Mouse (Mus musculus) neural tube, embryonic 12.5 days (tissue): ENCODE measurements around the gene Map2k5. TPM values are rescaled to one million over a fixed set of nuclear protein-coding genes. Genes with fewer than 3 reads are reported as not detected.

Source experiments
- ATAC-seq: fragments of 200-750 bp; cut with Nextera tagmentation; 2 replicates; pipeline ENCODE4 v1.8.0; 2017; ENCODE audit warnings: low read depth, mild to moderate bottlenecking, moderate TSS enrichment, moderate library complexity; ENCODE audit not compliant: low FRiP score
- H3K27ac ChIP-seq: fragments of 300-500 bp; sonication (generic); 2 replicates; pipeline ENCODE4 v1.5.1; 2016
- H3K27me3 ChIP-seq: fragments of 300-500 bp; sonication (generic); replicated peaks from 2 replicates; pipeline ENCODE4 v1.6.1; 2016; ENCODE audit warnings: mild to moderate bottlenecking
- H3K36me3 ChIP-seq: fragments of 300-500 bp; sonication (generic); 2 replicates; pipeline ENCODE4 v1.6.1; 2016; ENCODE audit warnings: mild to moderate bottlenecking
- H3K4me1 ChIP-seq: fragments of 300-500 bp; sonication (generic); 2 replicates; pipeline ENCODE4 v1.6.1; 2016
- H3K4me2 ChIP-seq: fragments of 300-500 bp; sonication (generic); replicated peaks from 2 replicates; pipeline ENCODE4 v1.6.1; 2016; ENCODE audit warnings: mild to moderate bottlenecking
- H3K4me3 ChIP-seq: fragments of 300-500 bp; sonication (generic); 2 replicates; pipeline ENCODE4 v1.5.1; 2016
- H3K9ac ChIP-seq: fragments of 300-500 bp; sonication (generic); 2 replicates; pipeline ENCODE4 v1.6.1; 2016; ENCODE audit warnings: mild to moderate bottlenecking
- H3K9me3 ChIP-seq: fragments of 300-500 bp; sonication (generic); 2 replicates; pipeline ENCODE4 v1.6.1; 2016; ENCODE audit warnings: mild to moderate bottlenecking
- WGBS: fragments of 180-500 bp; shearing (Covaris S2); methylation state at CpG from one replicate; pipeline ENCODE4 v1.1.7; 2016; 5-methylcytosine and 5-hydroxymethylcytosine counted together
- polyA plus RNA-seq: library from polyadenylated mRNA; unstranded; fragments of >200 nt; fragmentation: Nextera tagmentation; extraction: Ambion mirVana; gene quantifications from 2 replicates; pipeline ENCODE4 v1.2.1, GENCODE M21; 2016

Map2k5 gene
- polyA plus RNA-seq, 1 experiment from 2014 or later, result 45.9 TPM

DNA sequence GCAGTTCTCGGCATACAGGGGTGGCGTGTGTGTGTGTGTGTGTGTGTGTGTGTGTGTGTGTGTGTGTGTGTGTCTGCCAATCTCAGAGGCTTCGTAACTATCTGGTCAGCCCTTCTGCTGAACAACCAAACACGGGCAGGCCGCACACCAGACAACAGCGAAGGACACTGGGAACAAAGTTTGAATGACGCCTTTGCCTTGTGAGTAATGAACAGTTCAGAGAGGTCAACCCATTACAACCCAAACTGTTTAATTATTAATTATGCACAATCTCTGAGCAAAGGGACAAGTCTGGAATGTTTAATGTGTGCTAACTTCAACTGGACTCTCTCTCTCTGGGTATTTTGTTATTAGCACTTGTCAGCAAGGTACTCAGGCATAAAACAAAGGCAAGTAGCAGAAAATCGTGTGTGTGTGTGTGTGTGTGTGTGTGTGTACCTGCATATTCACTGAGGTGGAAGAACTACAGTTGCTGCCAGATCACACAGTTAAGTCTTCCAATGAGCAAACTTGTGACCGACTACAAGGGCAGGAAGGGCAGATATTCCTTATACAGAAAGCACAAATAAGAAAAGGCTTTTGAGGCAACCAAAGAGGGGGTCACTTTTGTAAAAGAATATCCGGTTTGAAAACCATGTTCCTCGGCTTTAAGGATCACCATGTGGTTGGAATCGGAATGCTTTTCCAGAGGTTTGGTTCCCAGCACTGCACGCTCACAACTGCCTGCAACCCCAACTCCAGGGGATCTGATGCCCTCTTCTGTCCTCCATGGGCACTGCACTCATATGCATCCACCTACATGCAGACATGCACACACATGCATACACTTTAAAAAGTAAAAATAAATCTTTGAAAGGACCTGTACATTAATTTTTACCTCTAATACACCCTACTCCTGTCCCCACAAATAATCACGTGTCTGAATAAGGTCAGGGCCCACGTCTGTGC lies 176.1 kb downstream of the Map2k5 start:
- H3K36me3 ChIP-seq, result peaks cover 9% of the 10 kb centered on the region; the same call in 1 of the 2 replicates
- WGBS, result 94% methylated on average over 15 of the region's 15 CpGs
- H3K9me3 ChIP-seq, result no peaks in the 10 kb centered on the region
- ATAC-seq, result no peak
- H3K9ac ChIP-seq, result no peak overlapping the region
- no peak overlapping the region for H3K4me3 ChIP-seq
- H3K4me1 ChIP-seq, result peaks cover 26% of the 10 kb centered on the region
- H3K4me2 ChIP-seq, result no peak overlapping the region
- H3K27me3 ChIP-seq, result no peaks in the 10 kb centered on the region
- H3K27ac ChIP-seq, result no peak overlapping the region

DNA sequence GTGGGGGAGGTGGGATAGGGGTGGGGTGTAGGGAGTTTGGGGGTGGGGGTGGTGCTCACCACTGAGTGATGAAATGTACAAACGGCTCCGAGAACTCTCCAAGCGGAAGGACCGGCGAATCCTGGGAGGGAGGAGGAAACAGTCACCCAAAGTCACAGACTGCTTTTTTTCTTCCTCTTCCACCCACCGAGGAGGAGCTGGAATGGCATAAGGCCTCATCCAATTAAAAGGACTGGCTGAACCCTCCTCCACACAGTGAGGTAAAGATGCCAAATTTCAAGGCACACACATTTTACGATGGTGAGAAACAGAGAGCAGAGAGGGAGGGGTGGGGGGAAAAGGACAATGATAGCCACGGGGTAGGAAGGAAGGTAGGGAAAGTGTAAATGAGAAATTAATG lies 180.4 kb downstream of the Map2k5 start:
- Histone ChIP-seq H3K4me1 (peaks cover 36% of the 10 kb centered on the region), H3K4me2 (peak overlapping the region; percentile 31), H3K9me3 (no peaks in the 10 kb centered on the region), H3K9ac (no peak overlapping the region), H3K36me3 (peaks cover 4% of the 10 kb centered on the region; the same call in 1 of the 2 replicates), H3K4me3 (no peak overlapping the region), H3K27ac (no peak overlapping the region), H3K27me3 (no peaks in the 10 kb centered on the region; the same call in 1 of the 2 replicates)
- no peak for ATAC-seq
- WGBS, result 8% methylated on average over 8 of the region's 8 CpGs

DNA sequence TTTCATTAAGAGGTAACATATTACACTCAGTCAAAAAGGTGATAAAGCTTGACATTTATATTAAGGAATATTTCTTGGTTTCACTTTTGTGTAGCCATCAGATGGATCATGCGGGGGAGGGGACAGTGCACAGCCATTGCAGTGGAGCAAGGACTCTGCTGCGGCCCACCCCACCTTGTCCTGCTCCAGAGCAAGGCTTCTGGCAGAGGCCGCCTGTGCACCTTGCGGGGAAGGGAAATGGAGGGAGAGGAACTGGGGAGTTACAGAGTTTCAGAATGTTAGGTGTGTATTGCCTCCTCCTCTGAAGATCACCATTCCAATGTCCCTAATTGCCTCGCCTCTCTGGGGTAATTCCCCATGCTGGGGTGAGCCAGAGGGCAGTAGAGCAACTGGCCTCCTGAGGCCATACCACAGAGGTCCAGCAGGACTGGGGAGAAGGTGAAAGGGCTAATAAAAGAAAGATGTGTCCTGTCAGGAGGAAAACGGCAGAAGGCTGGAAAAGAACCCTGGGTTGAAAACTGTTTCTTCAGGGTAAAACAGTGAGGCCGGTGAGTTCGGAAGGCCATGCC lies 181.5 kb downstream of the Map2k5 start:
- Histone ChIP-seq H3K4me1 (peaks cover 36% of the 10 kb centered on the region), H3K4me2 (0 out of 2 replicates have a peak overlapping the region, but pooled peaks have one; percentile 14), H3K36me3 (no peaks in the 10 kb centered on the region), H3K27me3 (no peaks in the 10 kb centered on the region; the same call in 1 of the 2 replicates), H3K9me3 (no peaks in the 10 kb centered on the region), H3K9ac (no peak overlapping the region), H3K27ac (no peak overlapping the region), H3K4me3 (no peak overlapping the region)
- WGBS, result 30% methylated on average over 8 of the region's 8 CpGs
- ATAC-seq, result no peak

DNA sequence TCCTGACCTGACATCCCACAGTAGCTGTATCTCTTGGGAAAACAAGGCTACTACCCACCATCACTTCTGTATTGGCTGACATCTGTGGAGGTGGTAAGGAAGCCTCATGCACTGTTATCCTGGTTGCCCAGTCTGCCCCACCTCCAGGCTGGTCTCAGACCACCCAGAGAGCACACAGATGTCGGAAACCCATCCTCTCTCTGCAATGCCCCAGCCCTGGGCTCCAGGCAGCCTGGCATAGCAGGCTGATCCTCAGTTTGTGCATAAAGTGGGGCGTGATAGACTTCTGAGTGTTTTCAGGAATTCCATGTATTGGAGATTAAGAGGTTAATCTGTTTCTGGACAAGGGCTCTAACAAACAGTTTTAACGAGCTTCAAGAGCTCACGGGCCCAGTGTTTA lies 182.2 kb downstream of the Map2k5 start:
- Histone ChIP-seq H3K4me2 (no peak overlapping the region), H3K9ac (no peak overlapping the region), H3K36me3 (no peaks in the 10 kb centered on the region), H3K27me3 (no peaks in the 10 kb centered on the region; the same call in 1 of the 2 replicates), H3K4me1 (peaks cover 36% of the 10 kb centered on the region), H3K9me3 (no peaks in the 10 kb centered on the region), H3K4me3 (no peak overlapping the region), H3K27ac (no peak overlapping the region)
- WGBS, result 34% methylated on average over 4 of the region's 4 CpGs
- ATAC-seq, result no peak

DNA sequence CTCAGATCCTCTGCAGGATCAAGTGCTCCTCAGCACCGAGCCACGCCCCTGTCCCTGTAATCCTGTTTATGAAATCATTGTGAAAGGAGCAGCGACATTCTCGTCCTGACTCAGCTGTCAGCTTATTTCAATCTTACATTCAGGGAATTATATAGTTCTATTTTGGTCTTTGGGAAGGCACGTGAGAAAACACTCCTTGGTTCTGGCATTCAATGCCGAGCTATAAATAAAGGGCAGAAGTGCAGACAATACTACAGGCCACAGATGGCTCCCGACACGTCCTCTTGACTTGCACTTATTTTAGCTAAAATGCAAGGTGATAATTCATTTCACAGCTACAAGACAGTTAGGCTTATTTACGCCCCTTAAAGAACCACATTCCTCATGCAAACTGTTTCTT lies 182.9 kb downstream of the Map2k5 start:
- Histone ChIP-seq H3K4me2 (no peak overlapping the region), H3K27me3 (no peaks in the 10 kb centered on the region; the same call in 1 of the 2 replicates), H3K36me3 (no peaks in the 10 kb centered on the region), H3K9me3 (no peaks in the 10 kb centered on the region), H3K4me1 (peaks cover 36% of the 10 kb centered on the region), H3K9ac (no peak overlapping the region), H3K4me3 (no peak overlapping the region), H3K27ac (no peak overlapping the region)
- WGBS, result 50% methylated on average over 9 of the region's 9 CpGs
- ATAC-seq, result no peak

DNA sequence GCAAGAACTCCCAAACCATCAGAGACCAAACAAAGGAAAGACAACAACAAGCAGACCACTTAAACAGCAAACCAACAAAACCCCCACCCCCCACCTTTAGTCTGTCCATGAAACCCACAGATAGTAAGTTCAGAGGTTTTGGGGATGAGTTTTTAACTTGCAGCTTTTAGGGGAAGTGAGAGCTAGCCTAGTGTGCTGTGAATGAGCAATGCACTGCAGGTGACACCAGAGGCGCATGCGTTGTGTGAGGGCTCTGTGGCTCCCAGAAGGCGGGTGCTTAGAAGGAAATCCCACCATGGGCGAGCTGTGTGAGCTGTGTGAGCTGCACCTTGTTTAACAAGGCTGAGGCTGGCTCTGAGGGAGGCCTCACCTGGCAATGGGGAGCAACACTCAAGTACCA lies 184.9 kb downstream of the Map2k5 start:
- H3K36me3 ChIP-seq, result no peaks in the 10 kb centered on the region
- H3K9me3 ChIP-seq, result no peaks in the 10 kb centered on the region
- ATAC-seq, result no peak
- no peaks in the 10 kb centered on the region; the same call in 1 of the 2 replicates for H3K27me3 ChIP-seq
- peaks cover 42% of the 10 kb centered on the region for H3K4me1 ChIP-seq
- no peak overlapping the region for H3K27ac ChIP-seq
- no peak overlapping the region for H3K9ac ChIP-seq
- no peak overlapping the region for H3K4me2 ChIP-seq
- WGBS, result 73% methylated on average over 4 of the region's 4 CpGs
- H3K4me3 ChIP-seq, result no peak overlapping the region

DNA sequence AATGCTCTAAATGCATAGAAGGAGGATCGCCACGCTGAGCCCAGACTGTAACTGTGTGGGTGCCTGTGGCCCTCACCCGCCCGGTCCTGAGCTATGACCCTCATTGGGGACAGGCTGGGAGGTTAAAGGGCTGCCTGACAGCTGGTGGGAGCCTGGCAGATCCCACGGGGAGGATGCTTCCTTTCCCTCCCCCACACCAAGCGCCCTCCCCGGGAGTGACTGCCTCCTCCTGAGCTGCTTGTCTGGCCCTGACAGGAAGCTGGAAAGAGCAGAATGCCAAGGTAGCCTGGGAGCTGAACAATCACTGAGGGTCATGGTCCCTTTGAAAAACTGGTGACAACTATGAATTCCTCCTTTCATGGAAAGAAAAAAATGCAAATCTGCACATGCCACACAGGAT lies 190.4 kb downstream of the Map2k5 start:
- H3K4me2 ChIP-seq, result 0 out of 2 replicates have a peak overlapping the region, but pooled peaks have one; percentile 18
- no peak for ATAC-seq
- H3K4me1 ChIP-seq, result peaks cover 38% of the 10 kb centered on the region
- WGBS, result 18% methylated on average over 7 of the region's 7 CpGs
- no peaks in the 10 kb centered on the region for H3K36me3 ChIP-seq
- no peak overlapping the region for H3K9ac ChIP-seq
- H3K27ac ChIP-seq, result no peak overlapping the region
- H3K27me3 ChIP-seq, result no peaks in the 10 kb centered on the region
- no peaks in the 10 kb centered on the region for H3K9me3 ChIP-seq
- no peak overlapping the region for H3K4me3 ChIP-seq

DNA sequence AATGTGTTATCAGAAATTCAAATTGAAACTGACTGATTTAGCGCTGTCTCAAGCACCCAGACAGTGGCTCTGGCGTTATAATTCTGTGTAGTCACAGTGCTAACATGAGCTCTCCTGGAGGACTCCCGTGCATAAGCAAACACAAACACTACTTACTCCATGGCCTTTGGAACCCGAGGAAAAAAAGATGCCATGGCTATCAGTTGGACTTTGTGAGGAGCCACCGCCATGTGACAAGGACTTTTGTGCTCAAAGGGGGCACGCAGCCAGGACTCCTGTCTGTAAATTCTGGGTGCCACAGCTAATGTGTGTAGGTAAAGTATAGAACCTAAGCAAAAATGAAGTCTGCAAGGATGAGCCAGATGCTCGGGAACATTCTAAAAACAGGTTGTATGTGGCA lies 192.5 kb downstream of the Map2k5 start:
- Histone ChIP-seq H3K4me3 (no peak overlapping the region), H3K9me3 (no peaks in the 10 kb centered on the region), H3K9ac (no peak overlapping the region), H3K4me2 (no peak overlapping the region), H3K27ac (no peak overlapping the region), H3K36me3 (no peaks in the 10 kb centered on the region), H3K4me1 (peaks cover 51% of the 10 kb centered on the region), H3K27me3 (no peaks in the 10 kb centered on the region)
- WGBS, result 73% methylated on average over 7 of the region's 7 CpGs
- no peak for ATAC-seq

DNA sequence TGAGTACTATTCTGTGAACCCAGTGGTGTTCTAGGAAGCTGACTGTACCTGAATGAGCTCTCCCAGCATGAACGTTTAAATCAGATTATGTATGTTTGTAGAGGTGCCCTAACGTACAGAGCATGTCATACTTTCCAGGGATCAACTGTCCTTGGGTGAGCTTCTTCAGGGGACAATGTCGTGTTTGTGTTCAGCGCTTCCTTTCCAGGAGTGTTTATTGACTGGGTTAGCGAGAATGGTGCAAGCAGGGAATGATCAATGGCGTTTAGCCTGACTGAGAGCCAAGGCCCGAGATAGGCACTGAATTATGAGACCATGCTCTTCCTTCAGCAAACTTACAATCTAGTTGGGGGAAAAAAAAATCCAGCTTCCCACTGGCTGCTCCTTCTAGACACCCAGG lies 193.8 kb downstream of the Map2k5 start:
- 61% methylated on average over 7 of the region's 7 CpGs for WGBS
- Histone ChIP-seq H3K4me1 (peaks cover 49% of the 10 kb centered on the region), H3K9me3 (no peaks in the 10 kb centered on the region), H3K9ac (no peak overlapping the region), H3K27ac (no peak overlapping the region), H3K4me2 (no peak overlapping the region), H3K36me3 (no peaks in the 10 kb centered on the region), H3K4me3 (no peak overlapping the region), H3K27me3 (no peaks in the 10 kb centered on the region)
- no peak for ATAC-seq

DNA sequence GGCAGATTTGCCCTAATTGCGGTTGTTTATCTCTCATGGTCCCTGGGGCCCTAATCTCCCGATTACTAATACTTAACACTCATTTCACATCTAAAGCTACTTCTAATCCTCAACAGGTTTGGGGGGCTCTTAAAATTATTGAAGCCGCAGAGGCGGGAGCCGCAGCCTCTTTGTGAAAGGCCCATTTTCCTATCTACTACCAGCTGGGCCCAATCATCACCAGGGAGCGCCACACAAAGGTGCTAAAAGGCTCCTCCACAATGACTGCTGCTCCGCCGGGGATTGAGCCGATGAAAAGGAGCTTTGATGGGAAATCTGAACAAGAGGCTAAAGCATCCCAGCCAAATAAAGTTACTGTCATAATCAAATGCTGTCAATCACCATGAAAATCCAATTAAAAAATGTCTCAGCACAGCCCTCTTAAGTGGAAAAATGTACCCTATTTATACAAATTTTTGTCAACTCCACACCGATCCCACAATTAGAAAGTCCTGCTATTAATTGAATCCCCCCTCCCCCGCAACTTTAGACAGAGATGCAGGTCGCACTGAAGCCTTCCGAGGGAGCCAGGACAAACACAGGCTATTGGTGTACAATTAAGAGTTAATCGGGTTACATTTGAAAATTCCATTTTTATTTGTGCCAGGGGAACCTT lies 195.3 kb downstream of the Map2k5 start:
- H3K4me3 ChIP-seq, result no peak overlapping the region
- H3K27ac ChIP-seq, result no peak overlapping the region
- H3K4me2 ChIP-seq, result no peak overlapping the region
- WGBS, result 20% methylated on average over 14 of the region's 14 CpGs
- H3K27me3 ChIP-seq, result no peaks in the 10 kb centered on the region
- H3K4me1 ChIP-seq, result peaks cover 36% of the 10 kb centered on the region
- no peaks in the 10 kb centered on the region for H3K9me3 ChIP-seq
- no peaks in the 10 kb centered on the region for H3K36me3 ChIP-seq
- ATAC-seq, result no peak
- H3K9ac ChIP-seq, result no peak overlapping the region

DNA sequence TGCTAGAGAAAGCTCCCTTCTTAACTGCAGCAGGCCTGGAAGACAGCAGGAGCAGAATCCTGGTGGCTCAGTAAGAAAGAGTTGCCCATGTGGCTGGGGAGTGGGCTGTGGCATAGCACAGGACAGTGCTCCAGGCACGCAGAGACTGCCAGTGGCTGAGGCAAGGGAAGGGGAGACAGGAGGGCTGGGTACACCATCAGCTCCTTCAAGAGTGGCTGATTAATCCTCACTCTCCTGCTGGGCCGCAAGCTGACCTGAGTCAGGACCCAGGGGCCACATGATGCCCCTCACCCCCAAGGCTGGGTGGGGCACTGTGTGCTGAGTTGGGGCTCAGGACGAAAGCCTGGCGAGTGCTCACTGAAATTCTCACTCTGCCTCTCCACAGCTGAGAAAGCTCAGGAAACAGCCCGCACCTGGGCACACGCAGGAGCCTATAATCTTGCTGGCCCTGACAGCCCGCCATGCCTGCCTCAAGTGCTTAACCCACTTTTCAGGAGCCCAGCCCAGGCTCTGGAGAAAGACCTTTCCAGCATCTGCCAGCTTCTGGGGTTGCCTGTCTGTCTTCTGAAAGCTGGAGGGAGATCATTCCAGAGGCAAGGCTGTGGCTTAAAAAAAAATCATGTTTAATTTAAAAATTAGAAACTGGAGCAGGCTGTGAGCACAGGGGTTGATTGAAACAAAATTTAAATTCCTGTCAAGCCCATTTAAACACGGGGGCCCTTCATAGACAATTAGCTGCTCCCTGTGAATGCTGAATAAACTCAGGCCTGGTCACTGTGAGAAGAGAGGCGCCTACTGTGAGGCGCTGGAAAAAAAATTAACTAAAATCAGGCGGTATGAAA lies 196.1 kb downstream of the Map2k5 start:
- no peak overlapping the region for H3K9ac ChIP-seq
- peaks cover 35% of the 10 kb centered on the region for H3K4me1 ChIP-seq
- H3K4me2 ChIP-seq, result no peak overlapping the region
- H3K27ac ChIP-seq, result no peak overlapping the region
- no peak overlapping the region for H3K4me3 ChIP-seq
- no peaks in the 10 kb centered on the region for H3K9me3 ChIP-seq
- WGBS, result 43% methylated on average over 11 of the region's 11 CpGs
- no peaks in the 10 kb centered on the region for H3K27me3 ChIP-seq
- ATAC-seq, result no peak
- H3K36me3 ChIP-seq, result no peaks in the 10 kb centered on the region
